In genomic region chr10:110804279-110805024, GRCm38 (mm10) we compare ENCODE assay signal across 11 mouse cellular contexts. TPM values are rescaled to one million over a fixed set of nuclear protein-coding genes. Genes with fewer than 3 reads are reported as not detected.
DNase-seq lines count a peak whose midpoint lies in the region; ATAC-seq and TF ChIP-seq lines count a peak whose summit lies in the region.
"Had no signal": no experiment of that assay in that cellular context is flagged by ENCODE, and none has a peak within 500 bp of the region (broad histone marks: within the 10 kb centered on the region; RNA-seq: fewer than 3 reads in every experiment).

No protein-coding gene starts in this region.

- no peaks in the 10 kb centered on the region for H3K27me3 ChIP-seq in hindbrain, postnatal 0 days (ENCODE audit: insufficient read depth, low read length)
- no peaks in the 10 kb centered on the region for H3K27me3 ChIP-seq in hindbrain, embryonic 10.5 days (ENCODE audit: insufficient read depth, poor library complexity, severe bottlenecking)
- H3K27me3 ChIP-seq in CH12.LX (replicated peaks), result no peaks in the 10 kb centered on the region
- H3K27me3 ChIP-seq in embryonic facial prominence, embryonic 11.5 days (ENCODE audit: control insufficient read depth, insufficient read depth, low read length), result no peaks in the 10 kb centered on the region
- H3K27me3 ChIP-seq in limb, embryonic 13.5 days, result no peaks in the 10 kb centered on the region
- H3K27me3 ChIP-seq in heart, embryonic 11.5 days (ENCODE audit: control insufficient read depth, insufficient read depth, low read length), result no peaks in the 10 kb centered on the region
- H3K27me3 ChIP-seq in kidney, embryonic 14.5 days (ENCODE audit: control insufficient read depth, insufficient read depth, low read length), result no peaks in the 10 kb centered on the region
- H3K27me3 ChIP-seq: hindbrain, embryonic 12.5 days had no signal

- no peaks in the 10 kb centered on the region for H3K4me1 ChIP-seq in hindbrain, postnatal 0 days (ENCODE audit: insufficient read depth, low read length)
- 0 out of 2 replicates have a peak, but pooled peaks cover 3% of the 10 kb centered on the region for H3K4me1 ChIP-seq in hindbrain, embryonic 10.5 days (replicated peaks)
- no peaks in the 10 kb centered on the region for H3K4me1 ChIP-seq in CH12.LX (ENCODE audit: control insufficient read depth in 1 of 2, insufficient read depth in 2 of 2)
- peaks cover 2% of the 10 kb centered on the region; the same call in 1 of the 2 replicates for H3K4me1 ChIP-seq in embryonic facial prominence, embryonic 11.5 days (ENCODE audit: control insufficient read depth, insufficient read depth, low read length)
- peaks cover 38% of the 10 kb centered on the region for H3K4me1 ChIP-seq in limb, embryonic 13.5 days
- no peaks in the 10 kb centered on the region for H3K4me1 ChIP-seq in heart, embryonic 11.5 days (ENCODE audit: control insufficient read depth, insufficient read depth, low read length)
- no peaks in the 10 kb centered on the region for H3K4me1 ChIP-seq in kidney, embryonic 14.5 days (ENCODE audit: control insufficient read depth, insufficient read depth, low read length)
- H3K4me1 ChIP-seq: hindbrain, embryonic 12.5 days had no signal

- peak; percentile 12 for TF ChIP-seq RAD21 in CH12.LX (IDR thresholded peaks at IDR 0.05; ENCODE audit: low read depth, low read length)

- DNase-seq in hindbrain, postnatal 0 days (ENCODE audit: low spot score), result peak; percentile 8
- no peak for DNase-seq in hindbrain, embryonic 10.5 days (ENCODE audit: low spot score)
- no peak for DNase-seq in CH12.LX (ENCODE audit: extremely low read depth)
- peak; percentile 81 for DNase-seq in embryonic facial prominence, embryonic 11.5 days (ENCODE audit: low spot score)
- no peak for DNase-seq in left cerebral cortex, postnatal 36 days (ENCODE audit: low spot score in 2 of 2)
- DNase-seq: heart, adult 18-20 months had no signal

- H3K4me3 ChIP-seq in hindbrain, postnatal 0 days (ENCODE audit: low read length), result no peak overlapping the region
- H3K4me3 ChIP-seq in hindbrain, embryonic 10.5 days, result no peak overlapping the region
- H3K4me3 ChIP-seq in CH12.LX (replicated peaks in 1 of 3; ENCODE audit: low read depth in 2 of 3, low read length in 2 of 3, poor library complexity in 1 of 3), result no peak overlapping the region
- no peak overlapping the region for H3K4me3 ChIP-seq in embryonic facial prominence, embryonic 11.5 days (ENCODE audit: low read depth, low read length)
- H3K4me3 ChIP-seq in limb, embryonic 13.5 days, result no peak overlapping the region
- no peak overlapping the region for H3K4me3 ChIP-seq in heart, embryonic 11.5 days (ENCODE audit: low read depth, low read length)
- H3K4me3 ChIP-seq in kidney, embryonic 14.5 days (ENCODE audit: low read length), result no peak overlapping the region
- H3K4me3 ChIP-seq: erythroblast, embryonic 14.5 days; hindbrain, embryonic 12.5 days had no signal

- H3K4me2 ChIP-seq in hindbrain, postnatal 0 days (ENCODE audit: low read depth, low read length), result no peak overlapping the region
- no peak overlapping the region for H3K4me2 ChIP-seq in CH12.LX (ENCODE audit: insufficient read depth, low read depth, poor library complexity, severe bottlenecking)
- peak overlapping the region; percentile 26; the same call in 1 of the 2 replicates for H3K4me2 ChIP-seq in embryonic facial prominence, embryonic 11.5 days (ENCODE audit: low read depth, low read length)
- peak overlapping the region; percentile 42 for H3K4me2 ChIP-seq in limb, embryonic 13.5 days (replicated peaks)
- no peak overlapping the region for H3K4me2 ChIP-seq in heart, embryonic 11.5 days
- no peak overlapping the region for H3K4me2 ChIP-seq in kidney, embryonic 14.5 days (replicated peaks; ENCODE audit: low read depth, low read length)
- H3K4me2 ChIP-seq: hindbrain, embryonic 12.5 days had no signal

- intact Hi-C loops in left cerebral cortex, postnatal 36 days (cut with DNase I), result no loop called here

- H3K79me2 ChIP-seq in CH12.LX (replicated peaks; ENCODE audit: control insufficient read depth, extremely low read depth, insufficient read depth, poor library complexity, severe bottlenecking), result no peaks in the 10 kb centered on the region

- no peaks in the 10 kb centered on the region for H3K9me3 ChIP-seq in hindbrain, postnatal 0 days (ENCODE audit: low read length)
- no peaks in the 10 kb centered on the region for H3K9me3 ChIP-seq in hindbrain, embryonic 10.5 days
- H3K9me3 ChIP-seq in CH12.LX (replicated peaks; ENCODE audit: low read length), result no peaks in the 10 kb centered on the region
- no peaks in the 10 kb centered on the region for H3K9me3 ChIP-seq in embryonic facial prominence, embryonic 11.5 days (replicated peaks; ENCODE audit: control insufficient read depth, low read length)
- no peaks in the 10 kb centered on the region for H3K9me3 ChIP-seq in limb, embryonic 13.5 days
- no peaks in the 10 kb centered on the region for H3K9me3 ChIP-seq in heart, embryonic 11.5 days (replicated peaks; ENCODE audit: control insufficient read depth, low read length)
- H3K9me3 ChIP-seq in kidney, embryonic 14.5 days (ENCODE audit: control insufficient read depth, low read length), result no peaks in the 10 kb centered on the region
- H3K9me3 ChIP-seq: hindbrain, embryonic 12.5 days had no signal

- TF ChIP-seq CTCF in hindbrain, postnatal 0 days (IDR thresholded peaks at IDR 0.05; ENCODE audit: low read depth), result 0 out of 2 replicates have a peak, but pooled peaks have one; percentile 10
- peak in 1 of 2 experiments; percentile 15; a peak in 1 of 4 replicates for TF ChIP-seq CTCF in CH12.LX (conservative IDR thresholded peaks at IDR 0.05 in 1 of 2, IDR thresholded peaks at IDR 0.05 in 1 of 2; ENCODE audit: low read depth in 2 of 2, low read length in 2 of 2)

- in situ Hi-C loops in CH12.LX (cut with MboI; ENCODE audit: low pct_ligation_motif_present, low pct_unique_long_range_greater_than_20kb, low sequenced_read_pairs), result no loop called here

- TF ChIP-seq POLR2A in CH12.LX (IDR thresholded peaks at IDR 0.05; ENCODE audit: low read depth, low read length), result no peak

- no peak overlapping the region for H3K27ac ChIP-seq in hindbrain, postnatal 0 days
- H3K27ac ChIP-seq in hindbrain, embryonic 10.5 days, result no peak overlapping the region
- no peak overlapping the region for H3K27ac ChIP-seq in CH12.LX (ENCODE audit: insufficient read depth, low read depth)
- no peak overlapping the region for H3K27ac ChIP-seq in embryonic facial prominence, embryonic 11.5 days (replicated peaks; ENCODE audit: low read depth, low read length)
- no peak overlapping the region for H3K27ac ChIP-seq in limb, embryonic 13.5 days
- no peak overlapping the region for H3K27ac ChIP-seq in heart, embryonic 11.5 days (ENCODE audit: low read depth, low read length)
- H3K27ac ChIP-seq in kidney, embryonic 14.5 days (ENCODE audit: low read depth, low read length), result no peak overlapping the region
- H3K27ac ChIP-seq: hindbrain, embryonic 12.5 days had no signal

- 77% methylated on average over 11 of the region's 11 CpGs for WGBS in hindbrain, postnatal 0 days
- WGBS in hindbrain, embryonic 10.5 days, result 82% methylated on average over 11 of the region's 11 CpGs
- 67% methylated on average over 11 of the region's 11 CpGs for WGBS in embryonic facial prominence, embryonic 11.5 days
- WGBS in limb, embryonic 13.5 days, result 68% methylated on average over 11 of the region's 11 CpGs
- WGBS in heart, embryonic 11.5 days (ENCODE audit: insufficient replicate concordance), result 87% methylated on average over 11 of the region's 11 CpGs
- WGBS in kidney, embryonic 14.5 days, result 89% methylated on average over 11 of the region's 11 CpGs

- no peaks in the 10 kb centered on the region for H3K36me3 ChIP-seq in hindbrain, postnatal 0 days (ENCODE audit: insufficient read depth, low read length)
- no peaks in the 10 kb centered on the region for H3K36me3 ChIP-seq in hindbrain, embryonic 10.5 days
- no peaks in the 10 kb centered on the region for H3K36me3 ChIP-seq in CH12.LX (replicated peaks in 1 of 2; ENCODE audit: control insufficient read depth in 1 of 2, insufficient read depth in 1 of 2, low read length in 1 of 2)
- no peaks in the 10 kb centered on the region for H3K36me3 ChIP-seq in embryonic facial prominence, embryonic 11.5 days (replicated peaks; ENCODE audit: control insufficient read depth, insufficient read depth, low read depth, low read length)
- H3K36me3 ChIP-seq in limb, embryonic 13.5 days, result no peaks in the 10 kb centered on the region
- no peaks in the 10 kb centered on the region for H3K36me3 ChIP-seq in heart, embryonic 11.5 days (ENCODE audit: control insufficient read depth, insufficient read depth, low read length)
- no peaks in the 10 kb centered on the region for H3K36me3 ChIP-seq in kidney, embryonic 14.5 days (ENCODE audit: control insufficient read depth, insufficient read depth, low read length)
- H3K36me3 ChIP-seq: hindbrain, embryonic 12.5 days had no signal

- no peak for ATAC-seq in hindbrain, postnatal 0 days
- no peak for ATAC-seq in embryonic facial prominence, embryonic 11.5 days (replicated peaks; ENCODE audit: insufficient number of reproducible peaks, low FRiP score, low TSS enrichment, low read depth)
- ATAC-seq in limb, embryonic 13.5 days (ENCODE audit: low FRiP score, low read depth), result no peak
- ATAC-seq in heart, embryonic 11.5 days (replicated peaks; ENCODE audit: insufficient number of reproducible peaks, low FRiP score, low TSS enrichment), result no peak
- ATAC-seq in kidney, embryonic 14.5 days (ENCODE audit: low FRiP score, low TSS enrichment), result no peak

- dilution Hi-C loops in CH12.LX (cut with MboI; ENCODE audit: extremely low pct_ligation_motif_present, extremely low pct_unique_long_range_greater_than_20kb, low sequenced_read_pairs), result no loop called here

- TF ChIP-seq EP300 in CH12.LX (IDR thresholded peaks at IDR 0.05; ENCODE audit: low read length), result no peak

- no peak overlapping the region for H3K9ac ChIP-seq in hindbrain, postnatal 0 days (replicated peaks; ENCODE audit: low read length)
- no peak overlapping the region for H3K9ac ChIP-seq in CH12.LX (ENCODE audit: insufficient read depth, low read depth)
- H3K9ac ChIP-seq in embryonic facial prominence, embryonic 11.5 days (replicated peaks; ENCODE audit: low read length), result no peak overlapping the region
- H3K9ac ChIP-seq in limb, embryonic 13.5 days, result no peak overlapping the region
- no peak overlapping the region for H3K9ac ChIP-seq in heart, embryonic 11.5 days (ENCODE audit: low read depth, low read length)
- no peak overlapping the region for H3K9ac ChIP-seq in kidney, embryonic 14.5 days (ENCODE audit: low read depth, low read length)
- H3K9ac ChIP-seq: hindbrain, embryonic 12.5 days had no signal

RNA-seq across cellular contexts. Expression of gene E2f7, which starts 59.2 kb away (rescaled TPM):
- 3.6 and 5.1 TPM in 2 replicates for total RNA-seq in hindbrain, postnatal 0 days (2014; rRNA removed)
- 5.9 and 6.4 TPM in 2 replicates for polyA plus RNA-seq in hindbrain, postnatal 0 days (2015; fragmentation: Nextera tagmentation; extraction: Ambion mirVana)
- polyA plus RNA-seq in hindbrain, embryonic 10.5 days (2016; fragmentation: Nextera tagmentation; extraction: Ambion mirVana), result 35.2 and 47.0 TPM in 2 replicates
- total RNA-seq in CH12.LX (2012; rRNA removed) (1.1 and 1.8 TPM in 2 replicates), CH12.LX (2014; rRNA removed) (0.66 and 0.82 TPM in 2 replicates)
- polyA plus RNA-seq in CH12.LX (2012; ENCODE audit: insufficient read length, low read depth), result 3.8 and 4.5 TPM in 2 replicates
- 33.1 and 34.0 TPM in 2 replicates for polyA plus RNA-seq in embryonic facial prominence, embryonic 11.5 days (2014; fragmentation: Nextera tagmentation; extraction: Ambion mirVana)
- polyA plus RNA-seq in limb, embryonic 13.5 days (2015; fragmentation: Nextera tagmentation; extraction: Ambion mirVana), result 24.6 and 26.2 TPM in 2 replicates
- 20.3 and 21.9 TPM in 2 replicates for polyA plus RNA-seq in heart, embryonic 11.5 days (2014; fragmentation: Nextera tagmentation; extraction: Ambion mirVana)
- 23.6 and 32.4 TPM in 2 replicates for polyA plus RNA-seq in kidney, embryonic 14.5 days (2014; fragmentation: Nextera tagmentation; extraction: Ambion mirVana)
- total RNA-seq in left cerebral cortex, postnatal 36 days (2021), result 1 to 10 TPM in 1 of 2 experiments, under 1 TPM in 1; 0.99 to 1.5 TPM

Comparison
In these comparisons a context has a peak if more than half of its experiments do, and no peak if none do; other contexts are left out.
1. DNase-seq: peak in hindbrain, postnatal 0 days (single experiment) and embryonic facial prominence, embryonic 11.5 days (single experiment); none in hindbrain, embryonic 10.5 days (single experiment), CH12.LX (single experiment) and left cerebral cortex, postnatal 36 days (0 of 2).
2. H3K4me2 ChIP-seq: peak in embryonic facial prominence, embryonic 11.5 days (single experiment) and limb, embryonic 13.5 days (single experiment); none in hindbrain, postnatal 0 days (single experiment), CH12.LX (single experiment), heart, embryonic 11.5 days (single experiment) and kidney, embryonic 14.5 days (single experiment).